Mouse (Mus musculus): ENCODE results near the gene Psmd3.
"Not testable (repeated sequence)": the region's sequence is repeated elsewhere in the genome, so short reads cannot be mapped to it uniquely, and the experiment has no call there.

Gene Psmd3

GRCm38 (mm10) chr11:98721458-98722226 lies 39.3 kb downstream of the Psmd3 start:
- peak; percentile 84 for DNase-seq

- no peak for DNase-seq
Observed at GRCm38 (mm10) chr11:98723098-98723497, 40.7 kb downstream of the Psmd3 start.

GRCm38 (mm10) chr11:98725926-98726506 lies 43.7 kb downstream of the Psmd3 start:
- DNase-seq: peak; percentile 46

GRCm38 (mm10) chr11:98729119-98729588 lies 46.8 kb downstream of the Psmd3 start, which contains the start of gene Med24:
Gene Med24, minus strand, starts transcription at chr11:98729435.
- DNase-seq: peak; percentile 96

- no peak for DNase-seq
Observed at GRCm38 (mm10) chr11:98730727-98731126, 48.4 kb downstream of the Psmd3 start.

- no peak for DNase-seq
Observed at GRCm38 (mm10) chr11:98731134-98731533, 48.8 kb downstream of the Psmd3 start.

- DNase-seq: no peak
Observed at GRCm38 (mm10) chr11:98734020-98734419, 51.7 kb downstream of the Psmd3 start.

GRCm38 (mm10) chr11:98735111-98735510 lies 52.8 kb downstream of the Psmd3 start:
- DNase-seq: no peak

- DNase-seq: no peak
Observed at GRCm38 (mm10) chr11:98736176-98736575, 53.8 kb downstream of the Psmd3 start.

- DNase-seq: not testable (repeated sequence)
Observed at GRCm38 (mm10) chr11:98737220-98737619, 54.9 kb downstream of the Psmd3 start.

GRCm38 (mm10) chr11:98738428-98738911 lies 56.1 kb downstream of the Psmd3 start:
- no peak for DNase-seq

GRCm38 (mm10) chr11:98738925-98739324 lies 56.6 kb downstream of the Psmd3 start:
- DNase-seq: no peak

- no peak for DNase-seq
Observed at GRCm38 (mm10) chr11:98740026-98740392, 57.7 kb downstream of the Psmd3 start.

- peak; percentile 61 for DNase-seq
Observed at GRCm38 (mm10) chr11:98740393-98741050, 58.2 kb downstream of the Psmd3 start, which contains the start of gene Thra. Gene Thra, plus strand, starts transcription at chr11:98740638.

GRCm38 (mm10) chr11:98741051-98741620 lies 58.8 kb downstream of the Psmd3 start:
- no peak for DNase-seq

- peak; percentile 80 for DNase-seq
Observed at GRCm38 (mm10) chr11:98741622-98742396, 59.5 kb downstream of the Psmd3 start.

- no peak for DNase-seq
Observed at GRCm38 (mm10) chr11:98742397-98743291, 60.3 kb downstream of the Psmd3 start.

GRCm38 (mm10) chr11:98743655-98744345 lies 61.4 kb downstream of the Psmd3 start:
- DNase-seq: peak; percentile 81

- peak; percentile 36 for DNase-seq
Observed at GRCm38 (mm10) chr11:98744456-98745019, 62.2 kb downstream of the Psmd3 start.
